Mouse (Mus musculus) hindbrain, embryonic 13.5 days (tissue): ENCODE measurements at regions not wholly inside any gene's neighbourhood (a gene's known extent, or its start where the extent isn't known, plus 50 kb on each side); places are given as distances from the start of the nearest gene placed in this dataset.
"Not testable (repeated sequence)": the region's sequence is repeated elsewhere in the genome, so short reads cannot be mapped to it uniquely, and the experiment has no call there.

Experiments used
- ATAC-seq: fragments of 200-750 bp; cut with Nextera tagmentation; 2 replicates; pipeline ENCODE4 v1.8.0; 2017; ENCODE audit warnings: moderate TSS enrichment; ENCODE audit not compliant: low FRiP score
- H3K27ac ChIP-seq: fragments of 300-500 bp; sonication (generic); 2 replicates; pipeline ENCODE4 v1.5.1; 2015; ENCODE audit warnings: inconsistent platforms, mild to moderate bottlenecking, moderate library complexity
- H3K27me3 ChIP-seq: fragments of 300-500 bp; sonication (generic); 2 replicates; pipeline ENCODE4 v1.6.1; 2015; ENCODE audit warnings: mild to moderate bottlenecking, inconsistent platforms
- H3K36me3 ChIP-seq: fragments of 300-500 bp; sonication (generic); 2 replicates; pipeline ENCODE4 v1.6.1; 2015; ENCODE audit warnings: mild to moderate bottlenecking, inconsistent platforms
- H3K4me1 ChIP-seq: fragments of 300-500 bp; sonication (generic); replicated peaks from 2 replicates; pipeline ENCODE4 v1.6.1; 2015; ENCODE audit warnings: inconsistent platforms
- H3K4me2 ChIP-seq: fragments of 300-500 bp; sonication (generic); 2 replicates; pipeline ENCODE4 v1.6.1; 2015; ENCODE audit warnings: inconsistent platforms, mild to moderate bottlenecking, moderate library complexity
- H3K4me3 ChIP-seq: fragments of 300-500 bp; sonication (generic); 2 replicates; pipeline ENCODE4 v1.5.1; 2015; ENCODE audit warnings: mild to moderate bottlenecking, inconsistent platforms
- H3K9ac ChIP-seq: fragments of 300-500 bp; sonication (generic); 2 replicates; pipeline ENCODE4 v1.6.1; 2015; ENCODE audit warnings: mild to moderate bottlenecking, inconsistent platforms
- H3K9me3 ChIP-seq: fragments of 300-500 bp; sonication (generic); 2 replicates; pipeline ENCODE4 v1.6.1; 2016; ENCODE audit warnings: inconsistent platforms
- WGBS: fragments of 180-500 bp; shearing (Covaris S2); methylation state at CpG from one replicate; pipeline ENCODE4 v1.1.7; 2015; 5-methylcytosine and 5-hydroxymethylcytosine counted together

GRCm38 (mm10) chr12:20196386-20196785, 242.1 kb downstream of the Gm21863 start:
- H3K4me2 ChIP-seq = peak overlapping the region; percentile 50
- H3K27ac ChIP-seq, ATAC-seq, H3K4me1 ChIP-seq, H3K9me3 ChIP-seq, H3K27me3 ChIP-seq, H3K36me3 ChIP-seq: not testable (repeated sequence)
- H3K9ac ChIP-seq = peak overlapping the region; percentile 19; the same call in 1 of the 2 replicates
- peak overlapping the region; percentile 45 for H3K4me3 ChIP-seq
- WGBS = 3% methylated on average over 17 of the region's 42 CpGs

- H3K27ac ChIP-seq, H3K9me3 ChIP-seq, H3K36me3 ChIP-seq, H3K4me1 ChIP-seq, ATAC-seq, H3K27me3 ChIP-seq: not testable (repeated sequence)
- H3K4me3 ChIP-seq = peak overlapping the region; percentile 45
- WGBS = 4% methylated on average over 37 of the region's 37 CpGs
- peak overlapping the region; percentile 62 for H3K9ac ChIP-seq
- H3K4me2 ChIP-seq = peak overlapping the region; percentile 50
Observed at GRCm38 (mm10) chr12:20196905-20197304, 242.6 kb downstream of the Gm21863 start.

DNA sequence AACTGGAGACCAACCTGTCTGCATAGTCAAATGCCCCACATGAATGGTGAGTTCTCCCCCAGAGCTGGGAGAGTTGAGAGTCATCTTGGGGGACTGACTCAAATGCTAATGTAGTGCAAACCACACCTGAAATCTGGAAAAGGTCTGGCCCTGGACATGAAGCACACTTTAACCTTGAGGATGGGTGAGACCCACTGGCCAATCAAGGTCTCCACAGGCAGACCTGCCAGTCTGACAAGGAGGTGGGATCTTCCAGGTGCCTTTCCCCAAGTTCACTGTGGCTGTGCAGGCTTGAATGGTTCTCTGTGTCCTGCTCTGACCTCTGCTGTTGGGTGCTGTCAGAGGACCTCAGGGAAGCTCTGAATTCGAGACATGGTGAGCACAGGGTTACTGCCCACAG, 269.6 kb downstream of the Gm21863 start:
- ATAC-seq, H3K27me3 ChIP-seq: not testable (repeated sequence)

DNA sequence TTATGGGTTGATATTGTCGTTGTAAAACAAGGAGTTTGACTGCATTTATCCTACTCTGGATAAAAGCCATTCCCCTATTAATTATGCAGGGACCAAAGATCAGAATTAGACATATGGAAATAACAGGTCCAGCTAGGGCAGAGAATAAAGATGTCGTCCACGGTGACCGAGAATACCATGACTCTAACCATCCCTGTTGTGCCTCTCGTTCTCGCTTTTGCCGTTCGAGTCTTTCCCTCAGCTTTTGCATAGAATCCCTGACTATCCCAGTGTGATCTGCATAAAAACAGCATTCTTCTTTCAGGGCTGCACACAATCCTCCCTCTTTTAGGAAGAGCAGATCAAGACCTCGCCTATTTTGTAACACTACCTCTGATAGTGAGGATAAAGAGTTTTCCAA, 272.5 kb downstream of the Gm21863 start:
- Histone ChIP-seq H3K9me3 (peaks cover 62% of the 10 kb centered on the region), H3K27me3 (peaks cover 12% of the 10 kb centered on the region), H3K36me3 (peaks cover 39% of the 10 kb centered on the region)
- not testable (repeated sequence) for H3K4me1 ChIP-seq, H3K4me2 ChIP-seq, H3K27ac ChIP-seq, H3K9ac ChIP-seq, ATAC-seq, H3K4me3 ChIP-seq
- WGBS = 75% methylated on average over 9 of the region's 9 CpGs

More for the DNA sequence above, 269.6 kb downstream of the Gm21863 start:
- Histone ChIP-seq H3K9me3 (peaks cover 33% of the 10 kb centered on the region), H3K36me3 (peaks cover 16% of the 10 kb centered on the region)
- H3K4me3 ChIP-seq, H3K4me2 ChIP-seq, H3K27ac ChIP-seq, H3K9ac ChIP-seq, H3K4me1 ChIP-seq: not testable (repeated sequence)
- 78% methylated on average over 1 of the region's 1 CpGs for WGBS

DNA sequence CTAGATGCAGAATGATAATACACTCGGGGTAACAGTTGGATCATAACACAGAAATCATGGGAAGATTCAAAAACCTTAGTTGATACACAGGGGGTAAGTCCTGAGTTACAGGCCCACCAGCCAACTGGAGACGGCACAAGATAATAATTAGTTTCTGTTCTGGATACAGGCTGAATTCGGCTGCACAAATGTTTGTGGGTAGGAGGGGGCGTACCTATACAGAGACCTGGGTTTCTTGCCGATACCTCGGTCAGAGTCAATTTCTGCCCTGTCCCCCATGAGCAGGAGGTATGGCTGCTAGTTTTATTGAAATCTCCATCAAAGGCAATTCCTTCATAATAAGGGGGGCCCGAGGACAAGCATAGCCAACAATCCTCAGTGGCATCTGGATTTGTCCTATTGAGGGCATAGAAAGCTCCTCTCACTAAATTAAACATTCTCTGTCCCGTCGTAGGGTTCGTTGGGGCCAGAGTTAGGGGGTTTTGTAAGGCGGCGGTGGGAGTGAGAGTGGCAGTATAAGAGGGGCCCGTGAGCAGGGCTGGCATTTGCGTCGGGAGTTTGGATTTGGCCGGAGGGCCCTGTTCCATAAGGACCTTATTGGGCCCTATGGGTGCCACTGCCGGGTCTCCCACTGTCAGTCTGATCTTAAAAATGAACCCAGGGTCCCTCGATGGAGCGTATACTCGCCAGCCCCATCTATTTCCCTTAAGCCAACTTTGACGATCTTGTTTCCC, 273.3 kb downstream of the Gm21863 start:
- 74% methylated on average over 21 of the region's 21 CpGs for WGBS
- peaks cover 69% of the 10 kb centered on the region for H3K9me3 ChIP-seq
- H3K9ac ChIP-seq, ATAC-seq, H3K4me2 ChIP-seq, H3K4me3 ChIP-seq, H3K4me1 ChIP-seq, H3K27ac ChIP-seq: not testable (repeated sequence)
- H3K27me3 ChIP-seq = peaks cover 13% of the 10 kb centered on the region
- H3K36me3 ChIP-seq = peaks cover 45% of the 10 kb centered on the region

DNA sequence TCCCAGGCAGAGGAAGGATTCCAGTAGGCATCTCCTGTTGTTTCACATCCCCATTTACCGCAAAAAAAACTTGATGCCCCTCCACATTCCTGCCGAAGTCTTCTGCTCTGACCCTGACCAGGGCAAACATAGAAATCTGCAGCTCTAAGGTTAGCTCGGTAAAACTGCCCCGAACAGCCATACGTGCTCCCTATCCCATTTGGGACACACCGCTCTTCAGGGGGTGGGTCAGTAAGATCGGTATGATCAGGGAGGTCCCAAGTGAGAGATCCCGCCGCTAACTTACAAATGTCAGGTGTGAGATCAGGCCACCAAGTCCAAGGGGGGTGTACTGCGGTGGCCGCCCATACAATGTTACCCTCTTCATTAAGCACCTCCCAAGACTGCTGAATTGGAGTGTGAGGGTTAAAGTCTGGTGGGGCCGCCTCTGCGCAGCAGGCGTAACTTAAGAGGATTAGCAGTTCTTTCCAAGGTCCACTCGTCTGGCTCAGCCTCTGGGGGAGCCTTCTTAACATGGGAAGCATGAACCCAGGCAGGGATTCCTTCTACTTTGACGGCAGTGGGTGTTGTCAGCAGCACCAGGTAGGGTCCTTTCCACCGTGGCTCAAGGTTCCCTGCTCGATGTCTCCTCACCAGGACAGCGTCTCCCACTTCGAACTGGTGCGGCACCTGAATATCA, 274.2 kb downstream of the Gm21863 start:
- H3K4me3 ChIP-seq, H3K4me1 ChIP-seq, H3K9ac ChIP-seq, H3K4me2 ChIP-seq, H3K27ac ChIP-seq, ATAC-seq: not testable (repeated sequence)
- Histone ChIP-seq H3K27me3 (peaks cover 19% of the 10 kb centered on the region), H3K9me3 (peaks cover 78% of the 10 kb centered on the region), H3K36me3 (peaks cover 53% of the 10 kb centered on the region)
- 68% methylated on average over 21 of the region's 21 CpGs for WGBS

DNA sequence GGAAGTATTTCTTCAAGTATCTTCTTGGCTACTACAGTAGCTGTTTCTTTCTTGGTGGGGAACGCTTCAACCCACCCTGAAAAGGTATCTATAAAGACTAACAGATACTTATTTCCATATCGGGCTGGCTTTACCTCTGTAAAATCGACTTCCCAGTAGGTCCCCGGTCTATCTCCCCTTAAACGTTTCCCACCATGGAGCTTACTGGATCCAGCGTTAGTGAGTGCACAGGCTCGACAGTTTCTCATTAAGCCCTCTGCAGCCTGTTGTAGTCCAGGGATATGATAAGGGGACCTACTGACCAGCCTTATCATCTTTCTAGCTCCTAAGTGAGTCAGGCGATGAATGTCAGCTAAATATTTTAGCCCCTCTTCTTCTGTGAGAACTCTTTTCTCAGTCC, 275.1 kb downstream of the Gm21863 start:
- not testable (repeated sequence) for H3K4me1 ChIP-seq, H3K9ac ChIP-seq, H3K4me3 ChIP-seq, H3K4me2 ChIP-seq, ATAC-seq, H3K27ac ChIP-seq
- Histone ChIP-seq H3K36me3 (peaks cover 61% of the 10 kb centered on the region), H3K9me3 (peaks cover 83% of the 10 kb centered on the region), H3K27me3 (peaks cover 21% of the 10 kb centered on the region)
- 68% methylated on average over 8 of the region's 8 CpGs for WGBS

DNA sequence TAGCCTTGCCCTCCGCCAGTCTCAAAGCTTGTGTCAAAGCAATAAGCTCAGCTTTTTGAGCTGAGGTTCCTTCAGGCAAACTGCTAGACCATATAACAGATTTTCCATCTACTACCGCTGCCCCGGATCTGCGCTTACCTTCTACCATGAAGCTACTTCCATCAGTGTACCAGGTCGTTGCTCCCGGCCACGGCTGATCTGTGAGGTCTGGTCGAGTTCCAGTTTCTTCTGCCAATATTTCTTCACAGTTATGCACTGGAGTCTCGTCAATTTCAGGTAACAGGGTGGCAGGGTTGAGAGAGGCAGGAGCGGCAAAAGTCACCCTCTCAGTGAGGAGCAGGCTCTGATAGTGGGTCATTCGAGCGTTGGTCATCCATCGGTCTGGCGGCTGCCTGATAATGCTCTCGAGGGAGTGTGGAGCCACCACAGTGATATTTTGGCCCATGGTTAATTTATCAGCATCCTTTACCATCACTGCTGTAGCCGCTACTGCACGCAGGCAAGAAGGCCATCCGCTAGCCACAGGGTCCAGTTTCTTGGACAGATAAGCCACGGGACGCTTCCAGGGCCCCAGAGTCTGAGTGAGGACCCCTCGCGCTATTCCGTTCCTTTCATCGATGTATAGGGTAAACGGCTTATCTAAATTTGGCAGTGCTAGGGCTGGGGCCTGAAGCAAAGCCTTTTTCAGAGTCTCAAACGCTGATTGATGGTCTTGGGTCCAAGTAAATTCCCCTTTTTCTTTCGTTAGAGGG, 276.0 kb downstream of the Gm21863 start:
- peaks cover 61% of the 10 kb centered on the region for H3K36me3 ChIP-seq
- no peak overlapping the region for H3K9ac ChIP-seq
- no peak overlapping the region for H3K4me3 ChIP-seq
- peaks cover 80% of the 10 kb centered on the region for H3K9me3 ChIP-seq
- no peak for ATAC-seq
- peaks cover 21% of the 10 kb centered on the region for H3K27me3 ChIP-seq
- no peaks in the 10 kb centered on the region for H3K4me1 ChIP-seq
- H3K27ac ChIP-seq = no peak overlapping the region
- no peak overlapping the region for H3K4me2 ChIP-seq
- 64% methylated on average over 27 of the region's 27 CpGs for WGBS

GRCm38 (mm10) chr12:20230893-20231235, 276.6 kb downstream of the Gm21863 start:
- H3K4me1 ChIP-seq = no peaks in the 10 kb centered on the region
- H3K27ac ChIP-seq = no peak overlapping the region
- peaks cover 21% of the 10 kb centered on the region for H3K27me3 ChIP-seq
- H3K4me3 ChIP-seq = no peak overlapping the region
- 68% methylated on average over 8 of the region's 8 CpGs for WGBS
- no peak overlapping the region for H3K4me2 ChIP-seq
- H3K9me3 ChIP-seq = peaks cover 80% of the 10 kb centered on the region
- ATAC-seq = no peak
- no peak overlapping the region for H3K9ac ChIP-seq
- H3K36me3 ChIP-seq = peaks cover 61% of the 10 kb centered on the region

GRCm38 (mm10) chr12:20231528-20231927, 277.2 kb downstream of the Gm21863 start:
- WGBS = 65% methylated on average over 12 of the region's 12 CpGs

DNA sequence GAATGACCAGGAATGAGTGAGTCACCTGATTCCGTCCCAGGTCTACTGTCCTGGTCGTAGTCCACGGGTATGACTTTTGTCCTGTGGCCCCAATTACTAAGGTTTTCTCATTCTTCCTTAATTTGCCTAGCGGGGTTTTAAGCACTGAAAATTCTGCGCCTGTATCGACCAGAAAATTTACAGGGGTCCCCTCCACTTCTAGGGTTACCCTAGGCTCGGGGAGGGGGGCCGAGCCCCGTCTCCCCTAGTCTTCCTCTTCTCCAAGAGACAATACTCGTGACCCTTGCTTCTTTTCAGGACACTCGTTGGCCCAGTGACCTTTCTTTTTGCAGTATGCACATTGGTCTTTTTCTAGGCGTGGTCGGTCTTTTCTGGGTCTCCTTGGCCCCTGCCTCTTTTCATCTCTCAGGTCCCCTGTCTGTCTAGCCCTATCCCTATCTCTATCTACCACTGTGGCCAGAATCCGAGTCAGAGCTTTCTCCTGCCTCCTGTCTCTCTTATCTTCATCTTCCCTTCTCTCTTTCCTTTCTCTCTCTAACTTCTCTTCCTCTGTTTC, 277.8 kb downstream of the Gm21863 start:
- no peak for ATAC-seq
- H3K27me3 ChIP-seq = peaks cover 21% of the 10 kb centered on the region
- peaks cover 75% of the 10 kb centered on the region for H3K9me3 ChIP-seq
- H3K4me2 ChIP-seq = no peak overlapping the region
- no peaks in the 10 kb centered on the region for H3K4me1 ChIP-seq
- no peak overlapping the region for H3K27ac ChIP-seq
- H3K9ac ChIP-seq = no peak overlapping the region
- no peak overlapping the region for H3K4me3 ChIP-seq
- whole genome bisulfite sequencing = 67% methylated on average over 14 of the region's 14 CpGs
- peaks cover 61% of the 10 kb centered on the region for H3K36me3 ChIP-seq

More at GRCm38 (mm10) chr12:20231528-20231927, 277.2 kb downstream of the Gm21863 start:
- H3K9me3 ChIP-seq = peaks cover 80% of the 10 kb centered on the region
- H3K4me3 ChIP-seq = no peak overlapping the region
- H3K27me3 ChIP-seq = peaks cover 21% of the 10 kb centered on the region
- no peak overlapping the region for H3K27ac ChIP-seq
- no peak overlapping the region for H3K4me2 ChIP-seq
- no peak overlapping the region for H3K9ac ChIP-seq
- peaks cover 61% of the 10 kb centered on the region for H3K36me3 ChIP-seq
- 0 out of 2 replicates have a peak, but pooled peaks have one; percentile 38 for ATAC-seq
- H3K4me1 ChIP-seq = no peaks in the 10 kb centered on the region
